Mouse (Mus musculus) CH12.LX (cell line): ENCODE data around the gene Eif5. TPM values are rescaled to one million over a fixed set of nuclear protein-coding genes. Genes with fewer than 3 reads are reported as not detected.

Experiments used
- DNase-seq: peaks from one replicate; pipeline ENCODE4 v3.0.0-alpha.2; 2013; ENCODE audit errors: extremely low read depth
- H3K27ac ChIP-seq: 2 replicates; pipeline ENCODE4 v1.5.1; 2012; ENCODE audit warnings: low read depth, mild to moderate bottlenecking, control low read depth, moderate library complexity; ENCODE audit not compliant: insufficient read depth
- H3K27me3 ChIP-seq: replicated peaks from 2 replicates; pipeline ENCODE3; 2012; ENCODE audit warnings: inconsistent platforms
- H3K36me3 ChIP-seq, 2 experiments: replicated peaks in 1 of 2; 2 replicates each; pipeline versions ENCODE3 to v1.6.1; 2012; ENCODE audit warnings: inconsistent platforms in 1 of 2, low read length in 1 of 2, mild to moderate bottlenecking in 1 of 2, mixed read lengths in 1 of 2, moderate library complexity in 1 of 2; ENCODE audit not compliant: control insufficient read depth in 1 of 2, insufficient read depth in 1 of 2
- H3K4me1 ChIP-seq, 2 experiments: 2 replicates each; pipeline ENCODE4 v1.6.1; 2012; ENCODE audit warnings: inconsistent platforms in 1 of 2, moderate library complexity in 1 of 2; ENCODE audit not compliant: insufficient read depth in 2 of 2, control insufficient read depth in 1 of 2
- H3K4me2 ChIP-seq: 2 replicates; pipeline ENCODE4 v1.6.1; 2012; ENCODE audit warnings: low read depth, mild to moderate bottlenecking, control low read depth; ENCODE audit not compliant: poor library complexity, insufficient read depth, severe bottlenecking
- H3K4me3 ChIP-seq, 3 experiments: fragments of 150-350 bp in 1 of 3; sonication (generic) in 1 of 3; replicated peaks in 1 of 3; 2 replicates each; pipeline versions ENCODE3 to v1.5.1; 2011 to 2012; ENCODE audit warnings: low read depth in 2 of 3, low read length in 2 of 3, mild to moderate bottlenecking in 2 of 3, moderate library complexity in 2 of 3, control low read depth in 1 of 3, improper control_type of control experiment in 1 of 3, inconsistent platforms in 1 of 3, mixed read lengths in 1 of 3; ENCODE audit not compliant: poor library complexity in 1 of 3
- H3K79me2 ChIP-seq: replicated peaks from 2 replicates; pipeline ENCODE4 v1.6.1; 2012; ENCODE audit warnings: mild to moderate bottlenecking, moderate library complexity; ENCODE audit not compliant: control insufficient read depth, poor library complexity, insufficient read depth, severe bottlenecking; ENCODE audit errors: extremely low read depth
- H3K9ac ChIP-seq: 2 replicates; pipeline ENCODE4 v1.6.1; 2012; ENCODE audit warnings: low read depth, mild to moderate bottlenecking, control low read depth, moderate library complexity; ENCODE audit not compliant: insufficient read depth
- H3K9me3 ChIP-seq: replicated peaks from 2 replicates; pipeline ENCODE3; 2012; ENCODE audit warnings: low read length, inconsistent platforms, mixed read lengths
- JUN ChIP-seq: IDR thresholded peaks from 2 replicates; pipeline ENCODE4 v1.6.1; 2011; ENCODE audit warnings: low read depth, mild to moderate bottlenecking, low read length, improper control_type of control experiment, moderate library complexity; ENCODE audit not compliant: insufficient read depth
- MYC ChIP-seq: IDR thresholded peaks from 2 replicates; pipeline ENCODE4 v1.6.1; 2011; ENCODE audit warnings: low read depth, mild to moderate bottlenecking, improper control_type of control experiment, low read length
- SIN3A ChIP-seq: IDR thresholded peaks from 2 replicates; pipeline ENCODE4 v1.6.1; 2012; ENCODE audit warnings: low read length, improper control_type of control experiment, inconsistent platforms
- dilution Hi-C: fragments of 300-500 bp; cut with MboI; formaldehyde crosslinking; loops from 2 replicates; pipeline ENCODE4 v1.14.3; 2020; ENCODE audit warnings: low sequenced_read_pairs; ENCODE audit not compliant: extremely low pct_unique_long_range_greater_than_20kb, extremely low pct_ligation_motif_present
- in situ Hi-C: fragments of 300-500 bp; cut with MboI; formaldehyde crosslinking; loops from 3 replicates; pipeline ENCODE4 v1.14.3; 2019; ENCODE audit warnings: low sequenced_read_pairs, low pct_ligation_motif_present, low pct_unique_long_range_greater_than_20kb, mixed read lengths
- polyA plus RNA-seq: library from polyadenylated mRNA; unstranded; fragments of >175 nt; gene quantifications from 2 replicates; pipeline ENCODE4 v1.2.1, GENCODE M21; 2012; ENCODE audit warnings: low read depth; ENCODE audit not compliant: insufficient read length
- total RNA-seq, 2 experiments: library from RNA; depleted of rRNA; stranded (reverse); fragments of 300-350 nt in 1 of 2; fragments of >200 nt in 1 of 2; gene quantifications; 2 replicates each; pipeline ENCODE4 v1.2.3; 2012 to 2014

Gene Eif5
- total and polyA plus RNA-seq, 3 experiments: 118 to 284 (median 156) TPM

- no peak for DNase-seq
- H3K4me3 ChIP-seq: no peak overlapping the region
- no peak for TF ChIP-seq MYC
- no peak for TF ChIP-seq JUN
- no peak for TF ChIP-seq SIN3A
- H3K9ac ChIP-seq: no peak overlapping the region
- dilution Hi-C loops: no loop called here
- no peaks in the 10 kb centered on the region for H3K27me3 ChIP-seq
- no peaks in the 10 kb centered on the region for H3K9me3 ChIP-seq
- H3K36me3 ChIP-seq: peaks cover 21 to 63% of the 10 kb centered on the region in 2 experiments
- peaks cover 10% of the 10 kb centered on the region for H3K79me2 ChIP-seq
- H3K4me1 ChIP-seq: peaks cover 0 to 14% of the 10 kb centered on the region in 2 experiments; a peak in 2 of 4 replicates
- H3K4me2 ChIP-seq: no peak overlapping the region
- in situ Hi-C loops: no loop called here
- no peak overlapping the region for H3K27ac ChIP-seq
These were observed 56.0 kb downstream of the Eif5 start for GRCm38 (mm10) chr12:111593775-111594174.

Other genes with a start within 250 kb of the Eif5 start
- 20.6 and 25.4 TPM in 2 replicates for gene Cdc42bpb, start 160.3 kb upstream of the Eif5 start, total RNA-seq (2012; rRNA removed)
- gene Cdc42bpb, start 160.3 kb upstream of the Eif5 start, total RNA-seq (2014; rRNA removed): 12.9 and 16.7 TPM in 2 replicates
- gene Cdc42bpb, start 160.3 kb upstream of the Eif5 start, polyA plus RNA-seq: 22.9 and 29.7 TPM in 2 replicates
- gene Lbhd2, start 131.2 kb upstream of the Eif5 start, total RNA-seq (2012; rRNA removed): not detected in 2 replicates
- gene Lbhd2, start 131.2 kb upstream of the Eif5 start, total RNA-seq (2014; rRNA removed): not detected in 2 replicates
- gene Lbhd2, start 131.2 kb upstream of the Eif5 start, polyA plus RNA-seq: not detected in 2 replicates
- 0.29 and 0.85 TPM in 2 replicates for gene Exoc3l4, start 121.0 kb upstream of the Eif5 start, total RNA-seq (2012; rRNA removed)
- 0.80 and 1.2 TPM in 2 replicates for gene Exoc3l4, start 121.0 kb upstream of the Eif5 start, total RNA-seq (2014; rRNA removed)
- 0.56 and 0.81 TPM in 2 replicates for gene Exoc3l4, start 121.0 kb upstream of the Eif5 start, polyA plus RNA-seq
- 0.93 and 1.0 TPM in 2 replicates for gene Tnfaip2, start 95.5 kb upstream of the Eif5 start, total RNA-seq (2012; rRNA removed)
- 0.65 and 1.4 TPM in 2 replicates for gene Tnfaip2, start 95.5 kb upstream of the Eif5 start, total RNA-seq (2014; rRNA removed)
- 2.5 and 2.6 TPM in 2 replicates for gene Tnfaip2, start 95.5 kb upstream of the Eif5 start, polyA plus RNA-seq
- not detected in 2 replicates for gene Gm266, start 52.2 kb upstream of the Eif5 start, total RNA-seq (2012; rRNA removed)
- not detected in 2 replicates for gene Gm266, start 52.2 kb upstream of the Eif5 start, total RNA-seq (2014; rRNA removed)
- gene Gm266, start 52.2 kb upstream of the Eif5 start, polyA plus RNA-seq: not detected in 2 replicates
- 40.2 and 43.7 TPM in 2 replicates for gene Mark3, start 36.5 kb downstream of the Eif5 start, total RNA-seq (2012; rRNA removed)
- gene Mark3, start 36.5 kb downstream of the Eif5 start, total RNA-seq (2014; rRNA removed): 51.2 and 58.7 TPM in 2 replicates
- gene Mark3, start 36.5 kb downstream of the Eif5 start, polyA plus RNA-seq: 34.3 and 40.7 TPM in 2 replicates
- 3.2 and 3.7 TPM in 2 replicates for gene Ckb, start 134.3 kb downstream of the Eif5 start, total RNA-seq (2012; rRNA removed)
- gene Ckb, start 134.3 kb downstream of the Eif5 start, total RNA-seq (2014; rRNA removed): not detected in 2 replicates
- gene Ckb, start 134.3 kb downstream of the Eif5 start, polyA plus RNA-seq: 0.27 and 0.54 TPM in 2 replicates
- 37.4 and 55.0 TPM in 2 replicates for gene Trmt61a, start 140.1 kb downstream of the Eif5 start, total RNA-seq (2012; rRNA removed)
- 21.8 and 23.3 TPM in 2 replicates for gene Trmt61a, start 140.1 kb downstream of the Eif5 start, total RNA-seq (2014; rRNA removed)
- 34.1 and 35.5 TPM in 2 replicates for gene Trmt61a, start 140.1 kb downstream of the Eif5 start, polyA plus RNA-seq
- gene Bag5, start 175.2 kb downstream of the Eif5 start, total RNA-seq (2012; rRNA removed): 24.1 and 26.9 TPM in 2 replicates
- 25.6 and 27.9 TPM in 2 replicates for gene Bag5, start 175.2 kb downstream of the Eif5 start, total RNA-seq (2014; rRNA removed)
- 27.9 and 29.2 TPM in 2 replicates for gene Bag5, start 175.2 kb downstream of the Eif5 start, polyA plus RNA-seq
- gene Apopt1, start 175.2 kb downstream of the Eif5 start, total RNA-seq (2012; rRNA removed): 38.7 and 43.6 TPM in 2 replicates
- gene Apopt1, start 175.2 kb downstream of the Eif5 start, total RNA-seq (2014; rRNA removed): 35.9 and 36.0 TPM in 2 replicates
- gene Apopt1, start 175.2 kb downstream of the Eif5 start, polyA plus RNA-seq: 49.1 and 49.9 TPM in 2 replicates
- 45.2 and 55.1 TPM in 2 replicates for gene Klc1, start 220.8 kb downstream of the Eif5 start, total RNA-seq (2012; rRNA removed)
- gene Klc1, start 220.8 kb downstream of the Eif5 start, total RNA-seq (2014; rRNA removed): 44.4 and 45.6 TPM in 2 replicates
- 77.0 and 116 TPM in 2 replicates for gene Klc1, start 220.8 kb downstream of the Eif5 start, polyA plus RNA-seq